26 mouse cellular contexts compared by ENCODE assay signal in the genomic region with DNA sequence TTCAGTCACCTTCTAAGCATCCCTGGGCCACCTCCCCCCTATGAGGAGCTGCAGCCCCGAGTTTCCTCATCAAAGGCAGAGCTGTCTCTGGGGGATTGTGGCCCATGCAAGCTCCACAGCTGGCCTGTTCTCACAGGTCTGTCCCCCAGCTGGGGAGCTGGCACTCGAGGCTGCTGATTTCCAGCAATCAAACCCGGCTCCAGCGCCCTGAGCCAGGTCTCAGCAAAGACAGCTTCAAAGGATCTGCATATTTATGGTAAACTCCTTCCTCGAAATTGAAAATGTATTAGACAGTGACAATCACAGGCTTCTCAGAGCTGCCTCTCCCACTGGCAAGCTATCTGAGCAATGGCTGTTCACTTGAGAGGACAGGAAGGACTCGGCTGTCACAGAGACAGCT.
A peak's percentile ranks its signal among the peaks of the same experiment; 100 is the strongest.
DNase-seq lines count a peak whose midpoint lies in the region; ATAC-seq lines count a peak whose summit lies in the region.
"Had no signal": no experiment of that assay in that cellular context is flagged by ENCODE, and none has a peak within 500 bp of the region (broad histone marks: within the 10 kb centered on the region; RNA-seq: fewer than 3 reads in every experiment).

No protein-coding gene starts in this region.

- WGBS in heart, embryonic 13.5 days, result 35% methylated on average over 6 of the region's 6 CpGs
- 43% methylated on average over 6 of the region's 6 CpGs for WGBS in midbrain, embryonic 12.5 days
- WGBS in midbrain, embryonic 11.5 days, result 49% methylated on average over 6 of the region's 6 CpGs
- 28% methylated on average over 6 of the region's 6 CpGs for WGBS in embryonic facial prominence, embryonic 13.5 days
- 24% methylated on average over 6 of the region's 6 CpGs for WGBS in midbrain, embryonic 15.5 days

- no peak overlapping the region for H3K9ac ChIP-seq in heart, embryonic 13.5 days
- H3K9ac ChIP-seq in midbrain, embryonic 12.5 days (replicated peaks), result no peak overlapping the region
- no peak overlapping the region for H3K9ac ChIP-seq in midbrain, embryonic 11.5 days (ENCODE audit: low read length)
- no peak overlapping the region for H3K9ac ChIP-seq in embryonic facial prominence, embryonic 13.5 days
- H3K9ac ChIP-seq in midbrain, embryonic 15.5 days, result no peak overlapping the region
- H3K9ac ChIP-seq: embryonic facial prominence, embryonic 12.5 days; heart, embryonic 15.5 days; hindbrain, embryonic 12.5 days; liver, embryonic 13.5 days; neural tube, embryonic 13.5 days had no signal

- 0 out of 2 replicates have a peak overlapping the region, but pooled peaks have one; percentile 5 for H3K27ac ChIP-seq in heart, embryonic 13.5 days (replicated peaks)
- H3K27ac ChIP-seq in midbrain, embryonic 12.5 days (replicated peaks), result 0 out of 2 replicates have a peak overlapping the region, but pooled peaks have one; percentile 35
- no peak overlapping the region for H3K27ac ChIP-seq in midbrain, embryonic 11.5 days (ENCODE audit: low read depth, low read length)
- H3K27ac ChIP-seq in embryonic facial prominence, embryonic 13.5 days, result 0 out of 2 replicates have a peak overlapping the region, but pooled peaks have one; percentile 11
- H3K27ac ChIP-seq in midbrain, embryonic 15.5 days, result peak overlapping the region; percentile 46
- H3K27ac ChIP-seq: embryonic facial prominence, embryonic 12.5 days; heart, embryonic 15.5 days; hindbrain, embryonic 12.5 days; liver, embryonic 13.5 days; macrophage; neural tube, embryonic 13.5 days had no signal

- H3K4me3 ChIP-seq in heart, embryonic 13.5 days, result no peak overlapping the region
- no peak overlapping the region for H3K4me3 ChIP-seq in midbrain, embryonic 12.5 days
- H3K4me3 ChIP-seq in midbrain, embryonic 11.5 days (ENCODE audit: low read depth, low read length), result no peak overlapping the region
- no peak overlapping the region for H3K4me3 ChIP-seq in embryonic facial prominence, embryonic 13.5 days
- no peak overlapping the region for H3K4me3 ChIP-seq in midbrain, embryonic 15.5 days
- H3K4me3 ChIP-seq: embryonic facial prominence, embryonic 12.5 days; erythroblast, embryonic 14.5 days; heart, embryonic 15.5 days; hindbrain, embryonic 12.5 days; liver, embryonic 13.5 days; neural tube, embryonic 13.5 days had no signal

- no peak for DNase-seq in heart, postnatal 25 days (ENCODE audit: low spot score)
- no peak for DNase-seq in midbrain, embryonic 11.5 days (ENCODE audit: low spot score, missing footprints)
- no peak for DNase-seq in ovary, adult 18-20 months (ENCODE audit: low spot score)
- DNase-seq: adrenal gland, postnatal 25 days; cerebellum, adult 18-20 months; gastrocnemius, postnatal 14 days; heart, postnatal 36 days; kidney, adult 9 months; kidney, postnatal 14 days; layer of hippocampus, adult 9-11 months; liver, embryonic 13.5 days; lung, adult 2 months; retina, postnatal 1 day; right cerebral cortex, postnatal 25 days had no signal

- peaks cover 24% of the 10 kb centered on the region for H3K27me3 ChIP-seq in heart, embryonic 13.5 days (replicated peaks)
- peaks cover 4% of the 10 kb centered on the region; the same call in 1 of the 2 replicates for H3K27me3 ChIP-seq in midbrain, embryonic 12.5 days
- H3K27me3 ChIP-seq in midbrain, embryonic 11.5 days (ENCODE audit: control insufficient read depth, insufficient read depth, low read length), result no peaks in the 10 kb centered on the region
- H3K27me3 ChIP-seq in embryonic facial prominence, embryonic 13.5 days, result peaks cover 7% of the 10 kb centered on the region; the same call in 1 of the 2 replicates
- no peaks in the 10 kb centered on the region for H3K27me3 ChIP-seq in midbrain, embryonic 15.5 days (replicated peaks)
- H3K27me3 ChIP-seq: embryonic facial prominence, embryonic 12.5 days; liver, embryonic 13.5 days; neural tube, embryonic 13.5 days had no signal

- ATAC-seq in heart, embryonic 13.5 days (ENCODE audit: extremely low read depth, insufficient number of reproducible peaks, low FRiP score, low TSS enrichment), result no peak
- ATAC-seq in midbrain, embryonic 12.5 days (ENCODE audit: low FRiP score, low read depth), result no peak
- ATAC-seq in midbrain, embryonic 11.5 days (ENCODE audit: low FRiP score), result no peak
- no peak for ATAC-seq in embryonic facial prominence, embryonic 13.5 days (ENCODE audit: insufficient number of reproducible peaks, insufficient read depth, low FRiP score, low TSS enrichment, low read depth)
- ATAC-seq in midbrain, embryonic 15.5 days (replicated peaks), result no peak
- no peak for ATAC-seq in megakaryocyte progenitor cell, adult 5-6 weeks (replicated peaks; ENCODE audit: poor library complexity)
- ATAC-seq: intestine, postnatal 0 days had no signal

- H3K9me3 ChIP-seq in heart, embryonic 13.5 days, result no peaks in the 10 kb centered on the region
- H3K9me3 ChIP-seq in midbrain, embryonic 12.5 days, result no peaks in the 10 kb centered on the region
- no peaks in the 10 kb centered on the region for H3K9me3 ChIP-seq in midbrain, embryonic 11.5 days (ENCODE audit: control insufficient read depth, low read length)
- H3K9me3 ChIP-seq in embryonic facial prominence, embryonic 13.5 days, result no peaks in the 10 kb centered on the region
- H3K9me3 ChIP-seq in midbrain, embryonic 15.5 days, result no peaks in the 10 kb centered on the region
- H3K9me3 ChIP-seq: embryonic facial prominence, embryonic 12.5 days; heart, embryonic 15.5 days; hindbrain, embryonic 12.5 days; liver, embryonic 13.5 days; neural tube, embryonic 13.5 days had no signal

- no peak overlapping the region for H3K4me2 ChIP-seq in heart, embryonic 13.5 days
- H3K4me2 ChIP-seq in midbrain, embryonic 12.5 days (replicated peaks), result no peak overlapping the region
- H3K4me2 ChIP-seq in midbrain, embryonic 11.5 days, result no peak overlapping the region
- no peak overlapping the region for H3K4me2 ChIP-seq in embryonic facial prominence, embryonic 13.5 days
- H3K4me2 ChIP-seq in midbrain, embryonic 15.5 days, result no peak overlapping the region
- H3K4me2 ChIP-seq: embryonic facial prominence, embryonic 12.5 days; heart, embryonic 15.5 days; hindbrain, embryonic 12.5 days; liver, embryonic 13.5 days; neural tube, embryonic 13.5 days had no signal

- H3K36me3 ChIP-seq in heart, embryonic 13.5 days, result no peaks in the 10 kb centered on the region
- H3K36me3 ChIP-seq in midbrain, embryonic 12.5 days, result no peaks in the 10 kb centered on the region
- H3K36me3 ChIP-seq in midbrain, embryonic 11.5 days (ENCODE audit: control insufficient read depth, insufficient read depth, low read length), result no peaks in the 10 kb centered on the region
- H3K36me3 ChIP-seq in embryonic facial prominence, embryonic 13.5 days, result no peaks in the 10 kb centered on the region
- no peaks in the 10 kb centered on the region for H3K36me3 ChIP-seq in midbrain, embryonic 15.5 days (replicated peaks)
- H3K36me3 ChIP-seq: embryonic facial prominence, embryonic 12.5 days; heart, embryonic 15.5 days; hindbrain, embryonic 12.5 days; liver, embryonic 13.5 days; neural tube, embryonic 13.5 days had no signal

- intact Hi-C loops in heart, postnatal 25 days (cut with DNase I), result no loop called here

- H3K4me1 ChIP-seq in heart, embryonic 13.5 days, result peaks cover 33% of the 10 kb centered on the region
- H3K4me1 ChIP-seq in midbrain, embryonic 12.5 days, result peaks cover 5% of the 10 kb centered on the region; the same call in 1 of the 2 replicates
- H3K4me1 ChIP-seq in midbrain, embryonic 11.5 days (ENCODE audit: control insufficient read depth, insufficient read depth, low read length), result no peaks in the 10 kb centered on the region
- H3K4me1 ChIP-seq in embryonic facial prominence, embryonic 13.5 days, result peaks cover 43% of the 10 kb centered on the region
- peaks cover 29% of the 10 kb centered on the region for H3K4me1 ChIP-seq in midbrain, embryonic 15.5 days
- H3K4me1 ChIP-seq: liver, embryonic 13.5 days had no signal
